Mouse (Mus musculus) erythroid progenitor cell, adult 5-6 weeks (primary cell): ENCODE results near the gene Spsb4. TPM values are rescaled to one million over a fixed set of nuclear protein-coding genes. Genes with fewer than 3 reads are reported as not detected.

Experiments
- ATAC-seq: replicated peaks from 2 replicates; pipeline ENCODE4 v1.8.0; 2016; ENCODE audit warnings: moderate number of reproducible peaks, mild to moderate bottlenecking, moderate TSS enrichment, inconsistent platforms; ENCODE audit not compliant: poor library complexity, low FRiP score, severe bottlenecking
- total RNA-seq, 2 experiments: library from RNA; stranded (forward) in 1 of 2; stranded (reverse) in 1 of 2; fragments of 150-400 nt in 1 of 2; fragments of 186-747, 209-891 nt in 1 of 2; gene quantifications; 2 replicates each; pipeline versions ENCODE4 v1.2.3 to v1.2.4; 2015 to 2017; ENCODE audit warnings: low replicate concordance in 2 of 2

Gene Spsb4
- total RNA-seq, 2 experiments from 2014 or later: 3.4 TPM; not detected in 1

- ATAC-seq: no peak
Measured at GRCm38 (mm10) chr9:97017811-97018641, 617 bp downstream of the Spsb4 start.

- ATAC-seq: no peak
Measured at GRCm38 (mm10) chr9:97017121-97017810, 1.4 kb downstream of the Spsb4 start.

- ATAC-seq: no peak
Measured at GRCm38 (mm10) chr9:97015751-97016150, 2.9 kb downstream of the Spsb4 start.

- ATAC-seq: no peak
Measured at GRCm38 (mm10) chr9:97013698-97014097, 4.9 kb downstream of the Spsb4 start.

- no peak for ATAC-seq
Measured at GRCm38 (mm10) chr9:97013153-97013552, 5.5 kb downstream of the Spsb4 start.

- ATAC-seq: no peak
Measured at GRCm38 (mm10) chr9:97011454-97012195, 7.0 kb downstream of the Spsb4 start.

GRCm38 (mm10) chr9:97010447-97010846 is 8.2 kb downstream of the Spsb4 start:
- ATAC-seq: no peak

- no peak for ATAC-seq
Measured at GRCm38 (mm10) chr9:97004726-97005125, 13.9 kb downstream of the Spsb4 start.

- no peak for ATAC-seq
Measured at GRCm38 (mm10) chr9:97003173-97003572, 15.5 kb downstream of the Spsb4 start.

GRCm38 (mm10) chr9:97002654-97003053 is 16.0 kb downstream of the Spsb4 start:
- ATAC-seq: no peak

GRCm38 (mm10) chr9:97002025-97002424 is 16.6 kb downstream of the Spsb4 start:
- no peak for ATAC-seq

- no peak for ATAC-seq
Measured at GRCm38 (mm10) chr9:97001458-97001857, 17.2 kb downstream of the Spsb4 start.

- no peak for ATAC-seq
Measured at GRCm38 (mm10) chr9:96995717-96996116, 22.9 kb downstream of the Spsb4 start.

- ATAC-seq: no peak
Measured at GRCm38 (mm10) chr9:96994733-96995132, 23.9 kb downstream of the Spsb4 start.

GRCm38 (mm10) chr9:96991118-96991517 is 27.5 kb downstream of the Spsb4 start:
- ATAC-seq: no peak

GRCm38 (mm10) chr9:96989389-96989990 is 29.2 kb downstream of the Spsb4 start:
- ATAC-seq: no peak

- ATAC-seq: no peak
Measured at GRCm38 (mm10) chr9:96986797-96987473, 31.7 kb downstream of the Spsb4 start.

- no peak for ATAC-seq
Measured at GRCm38 (mm10) chr9:96984034-96984433, 34.6 kb downstream of the Spsb4 start.

- no peak for ATAC-seq
Measured at GRCm38 (mm10) chr9:96982940-96983339, 35.7 kb downstream of the Spsb4 start.

- no peak for ATAC-seq
Measured at GRCm38 (mm10) chr9:96982351-96982750, 36.3 kb downstream of the Spsb4 start.
